ENCODE assay signal across 9 mouse cellular contexts in genomic region chr17:37250544-37250943, GRCm38 (mm10). TPM values are rescaled to one million over a fixed set of nuclear protein-coding genes. Genes with fewer than 3 reads are reported as not detected.
DNase-seq lines count a peak whose midpoint lies in the region; TF ChIP-seq lines count a peak whose summit lies in the region.
"Had no signal": no experiment of that assay in that cellular context is flagged by ENCODE, and none has a peak within 500 bp of the region (broad histone marks: within the 10 kb centered on the region; RNA-seq: fewer than 3 reads in every experiment).

No protein-coding gene starts in this region.

- 24% methylated on average over 1 of the region's 1 CpGs for WGBS in bone marrow, adult 2 months

- no peak overlapping the region for H3K4me3 ChIP-seq in ES-E14 (ENCODE audit: insufficient read depth in 1 of 2, low read depth in 1 of 2, low read length in 2 of 2, poor library complexity in 1 of 2, severe bottlenecking in 1 of 2)
- H3K4me3 ChIP-seq in bone marrow, adult 2 months (replicated peaks; ENCODE audit: control insufficient read depth, low read depth, low read length) = no peak overlapping the region
- H3K4me3 ChIP-seq: embryonic facial prominence, embryonic 15.5 days had no signal

- TF ChIP-seq CTCF in bone marrow, adult 2 months (IDR thresholded peaks at IDR 0.05; ENCODE audit: control insufficient read depth, insufficient read depth, low read length) = peak; percentile 42

- intact Hi-C loops in left cerebral cortex, postnatal 4 days (cut with DNase I) = no loop called here
- intact Hi-C loops in heart, postnatal 25 days (cut with DNase I) = no loop called here
- intact Hi-C loops in left cerebral cortex, postnatal 14 days (cut with DNase I) = no loop called here

- peak; percentile 3 for DNase-seq in left cerebral cortex, postnatal 4 days
- no peak for DNase-seq in left cerebral cortex, adult 8-10 months (ENCODE audit: low spot score in 2 of 2)
- DNase-seq in ES-E14 (ENCODE audit: low read depth, low spot score) = no peak
- DNase-seq in lung, postnatal 36 days = peak; percentile 47
- DNase-seq in heart, postnatal 25 days (ENCODE audit: low spot score) = no peak
- no peak for DNase-seq in left cerebral cortex, postnatal 14 days (ENCODE audit: low spot score in 2 of 2)

- no peaks in the 10 kb centered on the region for H3K36me3 ChIP-seq in ES-E14 (ENCODE audit: control insufficient read depth, insufficient read depth, low read length, poor library complexity, severe bottlenecking)
- H3K36me3 ChIP-seq: embryonic facial prominence, embryonic 15.5 days had no signal

- H3K27ac ChIP-seq in ES-E14 (ENCODE audit: insufficient read depth, low read depth, low read length, poor library complexity, severe bottlenecking) = no peak overlapping the region
- no peak overlapping the region for H3K27ac ChIP-seq in bone marrow, adult 2 months (ENCODE audit: control insufficient read depth, insufficient read depth, low read depth, low read length, poor library complexity)
- H3K27ac ChIP-seq: embryonic facial prominence, embryonic 15.5 days had no signal

- peaks cover 2 to 4% of the 10 kb centered on the region in 2 experiments; a peak in 1 of 4 replicates for H3K4me1 ChIP-seq in ES-E14 (ENCODE audit: control insufficient read depth in 2 of 2, insufficient read depth in 2 of 2, low read length in 2 of 2, poor library complexity in 1 of 2)
- H3K4me1 ChIP-seq in bone marrow, adult 2 months (ENCODE audit: control insufficient read depth, insufficient read depth, low read length) = no peaks in the 10 kb centered on the region
- H3K4me1 ChIP-seq: embryonic facial prominence, embryonic 15.5 days had no signal

- in situ Hi-C loops in ES-E14 (cut with MboI; ENCODE audit: low sequenced_read_pairs in 2 of 2, unreplicated experiment in 2 of 2) = no loop called here

- no peaks in the 10 kb centered on the region for H3K9me3 ChIP-seq in ES-E14 (ENCODE audit: control insufficient read depth, insufficient read depth, low read depth, low read length)
- H3K9me3 ChIP-seq: embryonic facial prominence, embryonic 15.5 days had no signal

- TF ChIP-seq POLR2A in bone marrow, adult 2 months (IDR thresholded peaks at IDR 0.05; ENCODE audit: borderline replicate concordance, control insufficient read depth, low read depth, low read length) = no peak

- H3K9ac ChIP-seq in ES-E14 (ENCODE audit: insufficient read depth, low read depth, low read length, poor library complexity, severe bottlenecking) = no peak overlapping the region
- H3K9ac ChIP-seq: embryonic facial prominence, embryonic 15.5 days had no signal

TF ChIP-seq in ES-E14, 5 proteins besides CTCF, POLR2A, EP300 and RAD21:
- TF ChIP-seq CHD2 (IDR thresholded peaks at IDR 0.05; ENCODE audit: low read depth, low read length) (no peak), ZNF384 (IDR thresholded peaks at IDR 0.05; ENCODE audit: low read depth, low read length) (no peak), HCFC1 (IDR thresholded peaks at IDR 0.05; ENCODE audit: borderline replicate concordance, insufficient read depth, low read length) (no peak), ZC3H11A (IDR thresholded peaks at IDR 0.05; ENCODE audit: borderline replicate concordance, low read depth, low read length) (peak; percentile 78), MAFK (IDR thresholded peaks at IDR 0.05; ENCODE audit: insufficient read depth, low read depth, low read length) (no peak)

RNA-seq across cellular contexts. Expression of gene Olfr98, which starts 13.0 kb away (rescaled TPM):
- total RNA-seq in left cerebral cortex, postnatal 4 days (2021) = not detected
- total RNA-seq in left cerebral cortex, adult 8-10 months (2022) = not detected
- total RNA-seq in ES-E14 (2012; rRNA removed) = not detected in 2 replicates
- polyA plus RNA-seq in bone marrow, adult 2 months (2011; ENCODE audit: insufficient read depth, insufficient read length, low replicate concordance, missing spikeins) = not detected in 2 replicates
- total RNA-seq in heart, postnatal 25 days (2021) = not detected
- not detected for total RNA-seq in left cerebral cortex, postnatal 14 days (2021)
- polyA plus RNA-seq: embryonic facial prominence, embryonic 15.5 days; neural tube, embryonic 14.5 days had no signal

RNA-seq across cellular contexts. Expression of gene Olfr97, which starts 13.4 kb away (rescaled TPM):
- total RNA-seq in left cerebral cortex, postnatal 4 days (2021) = not detected
- not detected for total RNA-seq in left cerebral cortex, adult 8-10 months (2022)
- total RNA-seq in ES-E14 (2012; rRNA removed) = not detected in 2 replicates
- polyA plus RNA-seq in bone marrow, adult 2 months (2011; ENCODE audit: insufficient read depth, insufficient read length, low replicate concordance, missing spikeins) = not detected in 2 replicates
- total RNA-seq in heart, postnatal 25 days (2021) = not detected
- not detected for total RNA-seq in left cerebral cortex, postnatal 14 days (2021)
- polyA plus RNA-seq: embryonic facial prominence, embryonic 15.5 days; neural tube, embryonic 14.5 days had no signal

RNA-seq across cellular contexts. Expression of gene H2-M3, which starts 19.5 kb away (rescaled TPM):
- 1 to 10 TPM; 1.6 to 1.7 TPM for total RNA-seq in left cerebral cortex, postnatal 4 days (2021)
- 1 to 10 TPM; 3.5 to 7.0 (median 4.7) TPM for total RNA-seq in left cerebral cortex, adult 8-10 months (2022)
- total RNA-seq in ES-E14 (2012; rRNA removed) = 3.5 and 6.8 TPM in 2 replicates
- polyA plus RNA-seq in bone marrow, adult 2 months (2011; ENCODE audit: insufficient read depth, insufficient read length, low replicate concordance, missing spikeins) = 3.7 and 8.7 TPM in 2 replicates
- total RNA-seq in heart, postnatal 25 days (2021) = 1 to 10 TPM; 3.0 to 3.2 TPM
- total RNA-seq in left cerebral cortex, postnatal 14 days (2021) = 1 to 10 TPM; 2.7 to 4.1 TPM

RNA-seq across cellular contexts. Expression of gene Olfr96, which starts 30.6 kb away (rescaled TPM):
- not detected for total RNA-seq in left cerebral cortex, postnatal 4 days (2021)
- total RNA-seq in left cerebral cortex, adult 8-10 months (2022) = not detected
- total RNA-seq in ES-E14 (2012; rRNA removed) = not detected in 2 replicates
- polyA plus RNA-seq in bone marrow, adult 2 months (2011; ENCODE audit: insufficient read depth, insufficient read length, low replicate concordance, missing spikeins) = not detected in 2 replicates
- not detected for total RNA-seq in heart, postnatal 25 days (2021)
- total RNA-seq in left cerebral cortex, postnatal 14 days (2021) = not detected
- polyA plus RNA-seq: neural tube, embryonic 14.5 days had no signal

RNA-seq across cellular contexts. Expression of gene Olfr99, which starts 32.7 kb away (rescaled TPM):
- not detected for total RNA-seq in left cerebral cortex, postnatal 4 days (2021)
- total RNA-seq in left cerebral cortex, adult 8-10 months (2022) = not detected
- not detected in 2 replicates for total RNA-seq in ES-E14 (2012; rRNA removed)
- polyA plus RNA-seq in bone marrow, adult 2 months (2011; ENCODE audit: insufficient read depth, insufficient read length, low replicate concordance, missing spikeins) = not detected in 2 replicates
- not detected for total RNA-seq in heart, postnatal 25 days (2021)
- total RNA-seq in left cerebral cortex, postnatal 14 days (2021) = not detected
- polyA plus RNA-seq: neural tube, embryonic 14.5 days had no signal

Comparison
In these comparisons a context has a peak if more than half of its experiments do, and no peak if none do; other contexts are left out.
1. DNase-seq: peak in left cerebral cortex, postnatal 4 days (single experiment) and lung, postnatal 36 days (single experiment); none in left cerebral cortex, adult 8-10 months (0 of 2), ES-E14 (single experiment), heart, postnatal 25 days (single experiment) and left cerebral cortex, postnatal 14 days (0 of 2).